Mouse (Mus musculus): ENCODE measurements around the gene Mrps27.
"Not testable (repeated sequence)": the region's sequence is repeated elsewhere in the genome, so short reads cannot be mapped to it uniquely, and the experiment has no call there.

Gene Mrps27

DNA sequence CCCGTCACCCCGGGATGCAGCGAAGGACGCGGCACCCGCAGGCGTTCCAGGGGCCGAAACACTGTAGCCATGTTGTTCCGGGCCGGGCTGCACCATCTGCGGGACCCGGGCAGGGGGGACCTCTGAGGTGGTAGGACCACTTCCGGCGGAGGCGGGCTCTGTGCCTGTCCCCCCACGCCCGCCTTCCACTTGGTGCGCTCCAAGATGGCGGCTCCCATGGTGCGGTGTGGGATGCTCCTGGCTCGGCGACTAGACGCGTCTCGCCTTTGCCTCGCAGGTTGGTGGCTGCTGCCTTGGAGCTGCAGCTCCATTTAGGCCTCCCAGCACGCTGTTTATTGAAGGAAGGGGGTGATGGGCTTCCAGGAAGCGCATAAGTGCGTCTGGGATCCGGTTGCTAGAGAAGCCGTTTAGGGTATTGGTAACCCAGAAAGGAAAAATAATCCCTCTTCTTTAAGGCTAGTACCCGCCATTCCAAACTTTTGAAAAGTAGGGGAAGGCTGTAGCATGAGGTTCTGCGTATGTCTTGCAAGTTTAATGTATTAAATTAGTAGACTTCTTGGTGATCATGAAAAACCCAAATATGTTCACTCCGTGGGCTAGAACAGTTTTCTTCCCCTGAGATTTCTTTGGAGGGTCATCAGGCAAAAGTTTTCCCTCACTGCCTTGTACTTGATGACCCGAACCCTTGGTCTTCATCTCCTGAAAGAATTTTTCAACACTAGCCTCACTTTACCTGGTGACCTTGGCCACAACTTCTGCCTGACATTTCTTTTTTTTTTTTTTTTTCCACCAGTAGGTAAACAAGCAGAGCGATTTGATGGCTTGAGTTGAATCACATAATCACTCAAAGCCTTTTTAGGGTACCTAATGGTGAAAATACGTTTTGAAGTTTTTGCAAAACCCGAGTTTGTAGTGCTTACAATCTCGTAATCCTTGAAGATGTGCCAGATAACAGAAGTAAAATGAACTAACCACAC, at the start of gene Mrps27, which contains the start of gene Ptcd2:
Mrps27 (plus strand) TSS at position 188 of the 977 bp plus-strand sequence.
Ptcd2 (minus strand) TSS at position 107 of the 977 bp plus-strand sequence.
- DNase-seq (ENCODE audit: low spot score), result peak; percentile 95

DNA sequence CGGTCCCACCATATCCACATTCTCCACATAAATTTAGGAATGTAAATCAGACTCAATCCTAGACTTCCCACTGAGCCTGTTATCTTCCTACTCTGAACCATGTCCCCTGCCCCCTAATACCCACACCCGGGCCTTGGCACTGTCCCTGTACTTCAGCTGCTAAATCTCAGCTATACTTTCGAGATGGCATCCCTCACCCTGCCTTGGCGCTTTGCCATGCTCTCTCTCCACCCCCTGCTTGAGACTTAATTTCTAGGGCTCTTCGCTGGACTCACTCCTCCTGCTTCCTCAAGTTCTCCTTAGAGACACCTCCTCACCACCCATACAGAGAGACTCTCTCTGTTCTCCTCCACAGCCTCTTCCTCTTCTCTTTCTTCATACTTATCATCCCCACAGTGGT, 44.7 kb upstream of the Mrps27 start:
- no peak for DNase-seq (ENCODE audit: low spot score)

DNA sequence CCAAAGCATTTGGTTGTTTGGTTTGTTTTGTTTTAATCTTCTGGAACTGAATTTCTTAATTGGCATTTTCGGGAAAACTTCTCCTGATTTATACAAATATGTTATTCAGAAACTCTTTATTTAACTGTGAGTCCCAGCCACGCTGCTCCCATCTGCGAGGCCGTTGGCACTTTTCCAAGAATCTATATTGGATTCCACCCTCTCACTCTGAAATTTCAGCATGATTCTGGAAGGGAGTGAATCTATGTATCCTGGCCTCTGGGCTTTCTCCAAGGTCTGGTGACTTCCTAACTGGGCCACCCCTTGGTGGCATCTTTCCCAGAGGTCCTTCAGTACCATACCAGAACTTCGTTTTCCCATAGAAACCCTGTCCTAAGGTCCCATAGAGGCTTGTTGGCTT, 40.7 kb upstream of the Mrps27 start:
- no peak for DNase-seq (ENCODE audit: low spot score)

DNA sequence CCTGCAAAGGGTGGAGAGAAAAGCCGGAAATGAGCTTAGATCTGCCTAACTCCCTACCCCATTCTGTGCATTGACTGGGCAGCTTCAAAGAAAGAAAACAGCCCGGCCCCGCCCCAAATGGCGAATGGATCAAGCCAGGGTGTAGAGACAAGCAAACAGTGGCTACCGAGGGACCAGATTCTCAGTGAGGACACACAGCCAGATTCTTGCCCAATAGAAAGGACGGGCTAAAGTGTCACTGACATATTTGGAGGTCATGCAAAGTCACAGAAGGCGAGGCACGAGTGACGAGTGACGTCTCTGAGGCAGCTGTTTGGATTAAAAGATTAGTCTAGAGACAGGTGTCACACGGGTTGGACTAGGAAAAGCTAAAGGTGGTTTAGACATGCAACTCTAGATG, 40.2 kb upstream of the Mrps27 start:
- DNase-seq (ENCODE audit: low spot score), result no peak

DNA sequence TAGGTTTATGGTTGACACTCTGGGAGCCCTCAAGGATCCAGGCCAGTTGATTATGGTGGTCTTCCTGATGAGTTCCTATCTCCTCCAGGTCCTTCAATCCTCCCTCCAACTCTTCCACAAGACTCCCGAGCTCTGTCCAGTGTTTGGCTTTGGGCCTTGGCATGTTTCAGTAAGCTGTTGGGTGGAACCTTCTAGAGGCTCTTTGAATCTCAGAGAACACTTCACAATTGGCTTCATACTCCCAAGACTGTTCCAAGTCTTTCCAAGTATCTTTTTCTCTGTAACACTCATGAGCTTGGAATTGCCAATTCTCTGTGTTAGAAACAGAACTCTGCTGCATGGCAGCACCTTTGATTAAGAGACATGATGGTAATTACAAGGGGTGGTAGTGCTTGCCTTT, 39.4 kb upstream of the Mrps27 start:
- no peak for DNase-seq (ENCODE audit: low spot score)

DNA sequence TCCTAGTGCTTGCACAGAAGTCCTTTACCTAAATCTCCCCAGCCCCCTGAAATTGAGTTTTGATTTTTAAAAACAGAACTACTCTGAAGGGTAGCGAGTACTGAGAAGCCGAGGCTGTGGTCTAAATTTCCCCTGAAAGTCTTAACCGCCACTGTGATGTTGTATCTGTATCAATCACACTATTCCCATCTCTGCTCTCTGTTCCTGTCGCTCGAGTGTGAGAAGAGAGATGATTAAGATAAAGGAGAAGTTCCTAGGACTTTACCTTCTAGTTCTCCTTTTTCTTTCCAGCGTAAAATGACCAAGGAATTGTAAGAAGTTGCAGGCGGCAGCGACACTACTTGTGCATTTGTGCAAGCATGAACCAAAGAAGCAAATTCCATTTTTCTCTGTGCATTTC, 38.4 kb upstream of the Mrps27 start:
- no peak for DNase-seq (ENCODE audit: low spot score)

DNA sequence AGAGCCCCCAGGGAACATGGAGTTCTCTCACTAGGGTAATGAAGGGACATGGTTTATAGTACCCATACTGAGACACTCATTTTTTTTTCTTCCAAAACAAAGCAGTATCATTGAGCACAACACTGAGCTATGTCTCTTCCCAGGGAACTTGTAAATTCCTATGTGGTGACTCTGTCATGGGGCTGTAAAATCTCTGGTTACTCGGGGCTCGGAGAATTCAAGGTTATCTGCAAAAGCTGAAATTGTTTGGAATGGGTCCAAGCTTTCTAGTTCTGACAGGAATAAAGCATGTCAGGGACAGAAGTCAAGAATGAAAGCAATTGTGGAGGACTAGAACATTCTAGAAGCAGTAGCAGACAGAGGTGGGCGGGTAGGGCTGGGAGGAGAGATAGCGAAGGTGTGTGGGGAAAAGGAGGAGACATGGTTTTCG, 36.6 kb upstream of the Mrps27 start:
- no peak for DNase-seq (ENCODE audit: low spot score)

DNA sequence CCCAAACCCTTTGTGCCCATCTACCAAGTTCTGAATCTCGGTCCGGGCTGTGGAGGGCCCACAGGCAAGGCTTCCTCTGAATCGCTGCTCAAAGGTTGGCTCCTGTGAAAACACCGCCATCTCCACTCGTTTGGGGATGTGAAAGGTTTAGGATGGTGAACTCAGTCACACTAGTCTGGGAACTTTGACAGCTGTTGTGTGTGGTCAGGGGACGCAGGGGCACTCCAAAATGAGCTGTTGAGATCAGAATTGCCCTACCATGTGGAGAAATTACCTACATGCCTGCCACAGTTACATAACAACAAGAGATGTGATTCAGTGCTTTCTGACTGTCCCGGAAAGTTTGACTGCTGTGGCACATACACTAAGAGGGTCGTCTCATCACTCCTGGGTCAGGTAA, 36.2 kb upstream of the Mrps27 start:
- no peak for DNase-seq (ENCODE audit: low spot score)

DNA sequence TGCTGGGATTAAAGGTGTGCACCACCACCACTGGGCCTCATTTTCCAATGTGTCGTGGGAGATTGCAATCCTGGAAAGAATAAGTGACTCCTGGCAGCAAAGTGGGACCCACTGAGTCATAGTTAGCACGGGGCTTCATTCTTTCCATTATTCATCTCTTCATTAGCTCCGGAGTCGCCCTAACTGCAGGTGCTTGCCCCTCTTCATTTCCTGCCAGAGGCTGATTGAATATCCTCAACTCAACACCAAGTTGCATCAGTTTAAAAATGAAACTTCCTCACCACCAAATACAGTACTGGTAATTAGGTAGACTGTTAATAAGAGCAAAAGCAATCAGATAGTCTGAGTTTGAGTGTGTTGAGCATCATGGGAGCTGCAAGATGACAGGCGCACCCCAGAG, 30.5 kb upstream of the Mrps27 start:
- no peak for DNase-seq (ENCODE audit: low spot score)

DNA sequence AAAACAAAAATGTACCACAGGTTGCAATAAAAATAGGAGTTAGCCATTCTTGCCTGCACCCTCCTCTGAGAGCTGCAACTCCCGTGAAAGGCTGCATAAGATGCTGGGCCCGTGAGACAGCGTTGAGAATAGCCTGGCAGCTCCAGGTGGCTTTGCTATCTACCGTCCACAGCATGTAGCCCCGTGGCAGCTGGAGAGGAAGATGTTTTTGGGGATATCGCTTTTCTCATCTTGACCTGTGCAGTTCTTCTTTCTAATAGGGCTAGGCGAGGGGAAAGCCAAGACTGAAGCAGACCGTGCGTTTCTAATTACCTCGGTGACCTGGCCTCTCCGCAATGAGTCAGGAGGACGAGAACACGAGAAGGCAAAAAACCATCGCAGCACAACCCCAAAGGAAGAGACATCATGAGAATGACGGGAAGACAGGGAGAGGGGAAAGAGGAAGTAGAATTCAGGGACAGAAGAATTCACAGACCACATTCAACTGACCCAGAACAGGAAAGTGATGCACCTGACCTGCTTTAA, 29.9 kb upstream of the Mrps27 start:
- no peak for DNase-seq (ENCODE audit: low spot score)

DNA sequence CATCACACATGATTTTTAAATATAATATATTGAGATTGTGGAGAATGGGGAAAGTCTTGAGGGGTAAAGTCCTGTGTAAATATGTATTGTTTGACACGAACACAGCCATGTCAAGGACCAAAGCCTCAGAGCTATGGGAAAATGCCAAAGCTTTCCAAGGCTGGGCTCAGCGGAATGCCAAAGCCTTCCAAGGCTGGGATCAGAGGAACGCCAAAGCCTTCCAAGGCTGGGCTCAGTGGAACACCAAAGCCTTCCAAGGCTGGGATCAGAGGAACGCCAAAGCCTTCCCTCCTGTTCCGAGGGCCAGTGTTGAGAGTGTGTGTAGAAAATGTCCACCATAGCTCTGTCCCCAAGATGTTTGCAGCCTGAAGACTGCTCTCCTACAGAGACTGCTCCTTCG, 28.2 kb upstream of the Mrps27 start:
- DNase-seq (ENCODE audit: low spot score), result no peak

DNA sequence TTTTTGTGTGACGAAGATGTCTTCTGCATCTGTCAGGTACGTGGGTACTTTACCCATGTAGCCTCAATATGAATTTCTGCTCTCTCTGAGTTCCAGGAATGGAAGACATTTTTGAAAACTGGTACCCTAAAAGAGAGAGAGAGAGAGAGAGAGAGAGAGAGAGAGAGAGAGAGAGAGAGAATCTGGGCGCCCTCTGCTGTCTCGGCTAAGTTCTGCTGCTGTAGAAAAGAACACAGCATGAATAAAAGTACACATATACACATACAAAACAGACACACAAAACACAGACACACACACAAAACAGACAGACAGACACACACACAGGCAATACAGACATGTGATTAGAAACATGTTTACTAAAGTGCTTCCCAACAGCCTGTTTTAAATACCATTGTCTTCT, 27.5 kb upstream of the Mrps27 start:
- no peak for DNase-seq (ENCODE audit: low spot score)

DNA sequence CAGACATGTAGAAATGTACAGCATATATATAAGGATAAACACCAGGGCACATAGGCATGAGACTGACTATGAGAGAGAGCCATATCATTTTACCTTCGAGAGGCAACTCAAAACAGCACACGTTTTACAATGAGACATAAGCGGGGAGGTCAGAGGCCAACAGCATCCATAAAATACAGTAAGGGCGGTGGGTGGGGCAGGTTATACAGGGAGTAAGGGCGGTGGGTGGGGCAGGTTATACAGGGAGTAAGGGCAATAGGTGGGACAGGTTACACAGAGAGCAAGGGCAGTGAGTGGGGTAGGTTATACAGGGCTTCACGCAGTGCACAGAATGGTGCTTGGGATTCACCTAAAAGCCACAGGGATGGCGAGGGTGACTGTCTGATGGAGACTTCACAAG, 24.1 kb upstream of the Mrps27 start:
- no peak for DNase-seq (ENCODE audit: low spot score)

DNA sequence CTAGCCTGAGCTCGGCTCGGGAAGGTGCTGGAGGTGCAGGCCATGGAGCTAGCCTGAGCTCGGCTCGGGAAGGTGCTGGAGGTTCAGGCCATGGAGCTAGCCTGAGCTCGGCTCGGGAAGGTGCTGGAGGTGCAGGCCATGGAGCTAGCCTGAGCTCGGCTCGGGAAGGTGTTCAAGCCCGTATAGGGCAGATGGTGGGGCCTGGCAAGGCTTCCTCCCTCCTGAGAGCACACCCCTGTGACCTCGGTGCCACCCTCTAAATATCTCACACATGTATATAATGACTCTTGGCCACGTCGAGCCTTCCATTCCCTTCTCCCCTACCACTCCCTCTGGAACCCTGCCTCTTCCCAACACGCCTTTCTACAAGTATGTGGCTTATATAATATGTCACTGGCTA, 21.7 kb upstream of the Mrps27 start:
- DNase-seq (ENCODE audit: low spot score), result not testable (repeated sequence)

DNA sequence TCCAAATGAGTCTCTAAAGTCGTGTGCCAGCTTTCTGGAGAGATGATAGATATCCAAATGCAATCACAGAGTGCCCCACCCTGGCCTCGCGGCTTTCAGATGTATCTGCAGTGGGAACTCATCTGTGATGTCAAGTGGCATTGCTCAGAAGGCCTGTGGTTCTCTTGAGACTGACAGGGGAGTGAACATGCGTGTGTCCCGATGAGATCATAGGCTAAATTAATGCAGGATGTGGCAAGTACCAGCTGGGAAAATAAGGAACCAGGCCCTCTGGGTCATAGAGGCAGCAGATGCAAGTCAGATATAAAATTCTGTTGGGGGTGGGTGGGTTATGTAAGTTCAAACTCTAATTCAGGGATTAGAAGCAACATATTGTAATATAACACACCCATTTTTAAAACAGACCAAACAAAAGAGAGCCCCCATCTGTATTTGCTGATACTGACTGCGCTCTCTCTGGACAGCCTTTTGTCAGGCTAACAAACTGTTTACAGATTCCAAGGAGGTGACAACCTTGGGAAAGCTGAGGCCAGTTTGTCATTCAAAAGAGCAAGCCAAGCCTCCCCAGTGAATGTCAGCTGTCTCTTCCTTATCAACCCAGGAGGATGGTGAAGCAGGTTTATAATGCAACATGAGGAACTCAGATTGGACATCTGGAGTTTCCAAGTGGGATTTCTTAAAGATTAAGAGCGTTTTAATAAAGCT, 20.8 kb upstream of the Mrps27 start:
- DNase-seq (ENCODE audit: low spot score), result no peak

DNA sequence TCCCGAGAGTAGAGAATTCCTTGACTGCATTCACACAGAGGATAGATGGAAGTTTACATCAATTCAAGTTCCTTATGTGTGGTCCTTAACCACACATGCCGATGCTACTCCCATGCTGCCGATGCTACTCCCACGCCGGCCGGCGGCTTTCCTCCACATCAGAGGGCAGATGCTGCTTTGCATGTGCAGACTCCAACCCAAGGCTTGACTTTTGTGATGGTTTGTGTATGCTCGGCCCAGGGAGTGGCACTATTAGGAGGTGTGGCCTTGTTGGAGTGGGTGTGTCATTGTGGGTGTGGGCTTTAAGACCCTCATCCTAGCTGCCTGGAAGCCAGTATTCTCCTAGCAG, 20.3 kb upstream of the Mrps27 start:
- DNase-seq (ENCODE audit: low spot score), result not testable (repeated sequence)

DNA sequence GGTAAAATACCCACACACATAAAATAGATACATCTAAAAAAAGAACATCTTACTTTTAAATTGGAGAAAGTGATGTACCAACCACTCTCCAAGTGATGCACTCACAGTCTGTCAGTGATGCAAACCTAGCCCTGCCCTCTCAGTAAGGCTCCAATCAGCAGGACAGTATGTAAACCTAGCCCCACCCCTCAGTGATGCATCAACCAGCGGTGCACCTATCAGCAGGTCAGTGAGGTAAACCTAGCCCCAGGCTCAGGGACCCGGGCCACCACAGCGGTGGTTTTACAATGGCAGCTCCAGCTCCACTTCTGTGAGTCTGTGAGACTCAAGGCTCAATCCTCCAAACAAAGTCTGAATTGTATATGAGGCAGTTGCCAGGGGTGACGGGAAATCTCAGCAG, 13.3 kb upstream of the Mrps27 start:
- DNase-seq (ENCODE audit: low spot score), result no peak

DNA sequence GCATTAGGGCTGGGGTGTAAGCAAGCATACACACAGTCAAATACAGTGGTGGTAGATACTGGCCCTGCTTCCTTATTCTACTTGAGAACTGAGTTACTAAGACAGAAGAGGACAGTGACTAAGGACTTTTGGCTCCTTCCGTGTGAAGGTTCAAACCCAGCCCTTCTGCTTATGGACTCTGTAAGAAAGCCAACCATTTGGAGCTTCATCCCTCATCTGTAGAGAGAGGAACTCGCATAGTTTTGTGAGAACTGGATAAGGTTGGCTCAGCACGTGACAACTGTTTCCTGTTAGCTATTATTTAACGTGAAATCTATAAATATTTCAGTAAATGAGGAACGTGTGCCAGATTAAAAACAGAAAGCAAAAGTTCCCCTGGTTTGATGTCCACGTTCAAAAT, 7.1 kb upstream of the Mrps27 start:
- DNase-seq (ENCODE audit: low spot score), result no peak

DNA sequence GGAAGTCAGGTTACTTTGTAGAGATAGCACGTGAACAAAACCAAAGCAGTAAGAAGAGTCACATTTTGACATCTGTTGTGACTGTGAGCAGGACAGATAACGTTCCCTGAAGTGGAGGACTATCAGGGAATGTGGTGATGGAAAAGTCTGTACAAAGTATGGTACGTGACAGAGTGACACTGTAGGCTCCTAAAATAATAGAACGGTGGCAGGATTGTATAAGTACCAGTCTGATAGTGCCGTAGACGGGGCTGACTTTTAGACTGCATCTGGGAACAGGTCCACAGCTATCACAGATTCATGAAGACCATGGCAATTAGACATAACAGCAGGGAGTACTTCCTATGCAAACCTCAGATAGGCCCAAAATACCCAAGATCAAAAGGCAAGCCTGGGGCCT, 3.1 kb upstream of the Mrps27 start:
- no peak for DNase-seq (ENCODE audit: low spot score)

DNA sequence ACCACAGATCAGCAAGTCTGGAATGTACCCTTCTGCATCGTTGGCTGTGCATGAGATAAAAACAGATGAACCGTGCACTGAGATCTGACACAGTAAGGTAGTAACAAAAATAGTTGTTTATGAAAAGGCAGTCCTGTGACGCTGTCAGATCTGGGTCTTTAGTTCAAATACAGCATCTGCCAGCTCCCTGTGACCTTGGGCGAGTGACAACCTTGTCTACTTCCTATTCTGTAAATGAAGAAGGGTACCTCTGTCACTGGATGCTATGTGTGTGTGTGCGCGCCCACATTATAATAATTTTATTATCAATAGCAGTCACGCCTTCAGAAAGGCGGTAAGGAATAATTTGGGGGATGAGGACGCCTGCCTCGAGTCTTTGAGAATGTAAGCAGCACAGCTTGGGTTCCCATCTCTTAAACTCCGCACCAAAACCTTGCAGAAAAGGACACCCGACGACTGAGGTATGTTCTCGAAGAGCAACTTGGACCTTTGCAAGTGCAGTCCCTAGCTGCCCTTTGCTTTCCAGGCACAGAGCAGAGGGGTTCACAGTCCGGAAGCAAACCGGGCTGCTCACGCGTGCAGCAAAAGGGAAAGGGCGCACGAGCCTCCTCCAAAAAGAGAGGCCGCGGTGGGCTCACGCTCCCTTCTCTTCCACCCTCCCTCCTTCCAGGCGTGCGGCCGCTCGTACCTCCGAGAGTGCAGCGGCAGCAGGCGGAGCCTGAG, 549 bp upstream of the Mrps27 start:
- no peak for DNase-seq (ENCODE audit: low spot score)

DNA sequence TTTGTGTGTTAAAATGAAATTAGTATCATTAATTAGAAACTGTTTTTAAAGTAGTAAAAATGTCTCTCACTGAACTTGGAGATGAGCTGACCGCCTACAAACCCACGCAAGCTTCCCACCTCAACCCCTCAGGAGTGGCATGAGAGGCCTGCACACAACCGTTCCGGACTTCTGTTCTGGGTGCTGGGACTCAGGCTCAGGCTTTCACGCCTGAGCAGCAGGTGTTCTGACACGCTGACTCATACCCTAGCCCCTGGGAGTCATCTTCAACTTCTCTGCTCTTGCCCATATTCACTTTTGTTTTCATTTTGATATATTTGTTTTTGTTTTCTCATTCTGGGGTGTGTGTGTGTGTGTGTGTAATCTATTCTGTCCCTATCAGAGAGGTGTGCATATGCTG, 5.4 kb downstream of the Mrps27 start:
- no peak for DNase-seq (ENCODE audit: low spot score)

DNA sequence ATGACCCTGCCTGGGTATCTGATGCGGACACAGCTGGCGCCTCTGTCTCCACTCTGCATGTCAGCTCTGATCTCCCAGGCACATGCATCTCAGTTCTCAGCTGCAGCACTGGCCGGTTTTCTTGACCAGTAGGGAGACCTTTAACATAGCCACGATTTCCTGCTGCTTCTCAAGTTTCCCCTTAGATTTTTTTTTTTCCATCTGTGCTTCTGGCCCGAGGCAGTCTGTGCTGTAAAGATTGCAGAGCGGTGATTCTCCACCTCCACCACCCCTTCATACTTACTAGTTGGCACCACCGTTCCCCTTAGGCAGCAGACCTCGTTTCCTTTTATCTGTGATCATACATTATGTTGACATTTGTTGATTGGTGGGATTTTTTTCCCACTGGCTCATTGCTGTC, 6.6 kb downstream of the Mrps27 start:
- no peak for DNase-seq (ENCODE audit: low spot score)

Data from T-cell, adult 2 months (primary cell).